ENCODE assay signal across 24 mouse cellular contexts in genomic region chr9:68761672-68762071, GRCm38 (mm10).
"Had no signal": no experiment of that assay in that cellular context is flagged by ENCODE, and none has a peak within 500 bp of the region (broad histone marks: within the 10 kb centered on the region; RNA-seq: fewer than 3 reads in every experiment).

No protein-coding gene starts in this region.

- H3K9me3 ChIP-seq: heart, embryonic 13.5 days; heart, embryonic 15.5 days; hindbrain, embryonic 13.5 days; intestine, embryonic 15.5 days; limb, embryonic 13.5 days; limb, embryonic 15.5 days; liver, embryonic 12.5 days had no signal

- H3K27ac ChIP-seq: heart, adult 2 months; heart, embryonic 13.5 days; heart, embryonic 15.5 days; hindbrain, embryonic 13.5 days; intestine, embryonic 15.5 days; layer of hippocampus, adult 2 months; limb, embryonic 13.5 days; limb, embryonic 15.5 days; liver, embryonic 12.5 days; liver, embryonic 14.5 days had no signal

- H3K36me3 ChIP-seq: heart, embryonic 13.5 days; heart, embryonic 15.5 days; hindbrain, embryonic 13.5 days; intestine, embryonic 15.5 days; limb, embryonic 13.5 days; limb, embryonic 15.5 days; liver, embryonic 12.5 days had no signal

- H3K4me3 ChIP-seq: heart, adult 2 months; heart, embryonic 13.5 days; heart, embryonic 15.5 days; hindbrain, embryonic 13.5 days; intestine, embryonic 15.5 days; layer of hippocampus, adult 2 months; limb, embryonic 13.5 days; limb, embryonic 15.5 days; liver, embryonic 12.5 days had no signal

- H3K9ac ChIP-seq: heart, embryonic 13.5 days; heart, embryonic 15.5 days; hindbrain, embryonic 13.5 days; intestine, embryonic 15.5 days; limb, embryonic 13.5 days; limb, embryonic 15.5 days; liver, embryonic 12.5 days; liver, embryonic 14.5 days had no signal

- H3K4me1 ChIP-seq: intestine, embryonic 15.5 days; limb, embryonic 15.5 days; liver, embryonic 12.5 days had no signal

- H3K4me2 ChIP-seq: heart, embryonic 11.5 days; heart, embryonic 13.5 days; heart, embryonic 15.5 days; hindbrain, embryonic 13.5 days; intestine, embryonic 15.5 days; limb, embryonic 13.5 days; limb, embryonic 15.5 days; liver, embryonic 12.5 days had no signal

- DNase-seq: gastrocnemius, postnatal 14 days; heart, postnatal 4 days; kidney, adult 18-20 months; kidney, adult 8-10 months; kidney, postnatal 10 days; kidney, postnatal 25 days; kidney, postnatal 4 days; layer of hippocampus, adult 9-11 months; layer of hippocampus, postnatal 36 days; left cerebral cortex, postnatal 4 days had no signal

- ATAC-seq: hindbrain, embryonic 16.5 days; inflammation-experienced regulatory T-cells, adult 6 months; intestine, embryonic 15.5 days; intestine, postnatal 0 days; liver, embryonic 12.5 days had no signal

- H3K27me3 ChIP-seq: heart, embryonic 13.5 days; heart, embryonic 15.5 days; hindbrain, embryonic 13.5 days; intestine, embryonic 15.5 days; limb, embryonic 13.5 days; limb, embryonic 15.5 days; liver, embryonic 12.5 days had no signal
